Comparison of ENCODE assay signal across 9 mouse cellular contexts in genomic region chr6:30694209-30694608, GRCm38 (mm10). TPM values are rescaled to one million over a fixed set of nuclear protein-coding genes. Genes with fewer than 3 reads are reported as not detected.
DNase-seq lines count a peak whose midpoint lies in the region; ATAC-seq and TF ChIP-seq lines count a peak whose summit lies in the region.
"Had no signal": no experiment of that assay in that cellular context is flagged by ENCODE, and none has a peak within 500 bp of the region (broad histone marks: within the 10 kb centered on the region; RNA-seq: fewer than 3 reads in every experiment).

No protein-coding gene starts in this region.

- 57% methylated on average over 6 of the region's 6 CpGs for WGBS in kidney, embryonic 16.5 days
- WGBS in hindbrain, embryonic 11.5 days = 42% methylated on average over 6 of the region's 6 CpGs
- WGBS in liver, postnatal 0 days (ENCODE audit: insufficient replicate concordance) = 58% methylated on average over 6 of the region's 6 CpGs

- TF ChIP-seq EP300 in liver, postnatal 0 days (IDR thresholded peaks at IDR 0.05; ENCODE audit: low read depth) = no peak

- no peaks in the 10 kb centered on the region for H3K9me3 ChIP-seq in kidney, embryonic 16.5 days (ENCODE audit: low read length)
- H3K9me3 ChIP-seq in hindbrain, embryonic 11.5 days (ENCODE audit: control insufficient read depth, low read length) = no peaks in the 10 kb centered on the region
- no peaks in the 10 kb centered on the region for H3K9me3 ChIP-seq in liver, postnatal 0 days (ENCODE audit: low read length)

- DNase-seq in kidney, adult 8-10 months = no peak
- DNase-seq in cerebellum, adult 11-12 months = peak; percentile 29
- peak; percentile 48 for DNase-seq in hindbrain, embryonic 11.5 days (ENCODE audit: low spot score)
- no peak for DNase-seq in liver, postnatal 0 days
- DNase-seq in MN1 (ENCODE audit: low spot score) = no peak
- no peak for DNase-seq in ovary, postnatal 36 days (ENCODE audit: low spot score)
- no peak for DNase-seq in adrenal gland, postnatal 10 days

- H3K27ac ChIP-seq in kidney, embryonic 16.5 days (ENCODE audit: low read length) = peak overlapping the region; percentile 94
- H3K27ac ChIP-seq in hindbrain, embryonic 11.5 days (ENCODE audit: low read depth, low read length) = no peak overlapping the region
- H3K27ac ChIP-seq in liver, postnatal 0 days (ENCODE audit: low read depth) = no peak overlapping the region

- H3K4me1 ChIP-seq in kidney, embryonic 16.5 days (ENCODE audit: insufficient read depth, low read length) = peaks cover 16% of the 10 kb centered on the region
- no peaks in the 10 kb centered on the region; the same call in 1 of the 2 replicates for H3K4me1 ChIP-seq in hindbrain, embryonic 11.5 days (replicated peaks; ENCODE audit: control insufficient read depth, insufficient read depth, low read length)
- peaks cover 9% of the 10 kb centered on the region for H3K4me1 ChIP-seq in liver, postnatal 0 days (ENCODE audit: insufficient read depth)

- peak overlapping the region; percentile 65 for H3K4me2 ChIP-seq in kidney, embryonic 16.5 days (replicated peaks; ENCODE audit: low read depth, low read length)
- H3K4me2 ChIP-seq in hindbrain, embryonic 11.5 days (replicated peaks; ENCODE audit: low read depth, low read length) = peak overlapping the region; percentile 54; the same call in 1 of the 2 replicates
- H3K4me2 ChIP-seq in liver, postnatal 0 days (ENCODE audit: low read depth, low read length) = peak overlapping the region; percentile 96

- H3K36me3 ChIP-seq in kidney, embryonic 16.5 days (ENCODE audit: insufficient read depth, low read length) = no peaks in the 10 kb centered on the region
- H3K36me3 ChIP-seq in hindbrain, embryonic 11.5 days (ENCODE audit: control insufficient read depth, insufficient read depth, low read length) = no peaks in the 10 kb centered on the region
- H3K36me3 ChIP-seq in liver, postnatal 0 days (replicated peaks; ENCODE audit: insufficient read depth, low read length) = no peaks in the 10 kb centered on the region

- no peaks in the 10 kb centered on the region for H3K27me3 ChIP-seq in kidney, embryonic 16.5 days (ENCODE audit: insufficient read depth, low read length)
- H3K27me3 ChIP-seq in hindbrain, embryonic 11.5 days (ENCODE audit: control insufficient read depth, insufficient read depth, low read length) = no peaks in the 10 kb centered on the region
- H3K27me3 ChIP-seq in liver, postnatal 0 days (ENCODE audit: insufficient read depth, low read length) = no peaks in the 10 kb centered on the region

- no peak for TF ChIP-seq CTCF in liver, postnatal 0 days (IDR thresholded peaks at IDR 0.05; ENCODE audit: low read depth)

- H3K9ac ChIP-seq in kidney, embryonic 16.5 days (replicated peaks; ENCODE audit: low read length) = peak overlapping the region; percentile 56
- no peak overlapping the region for H3K9ac ChIP-seq in hindbrain, embryonic 11.5 days (ENCODE audit: low read depth, low read length)
- H3K9ac ChIP-seq in liver, postnatal 0 days (replicated peaks) = no peak overlapping the region; the same call in 1 of the 2 replicates

- H3K4me3 ChIP-seq in kidney, embryonic 16.5 days (ENCODE audit: low read length) = peak overlapping the region; percentile 61
- H3K4me3 ChIP-seq in hindbrain, embryonic 11.5 days (ENCODE audit: low read depth, low read length) = no peak overlapping the region
- peak overlapping the region; percentile 77 for H3K4me3 ChIP-seq in liver, postnatal 0 days (ENCODE audit: low read depth, low read length)

- no peak for ATAC-seq in kidney, embryonic 16.5 days (ENCODE audit: low FRiP score, low TSS enrichment)
- ATAC-seq in hindbrain, embryonic 11.5 days (ENCODE audit: low FRiP score) = peak; percentile 10; the same call in 1 of the 2 replicates
- ATAC-seq in liver, postnatal 0 days = no peak

RNA-seq across cellular contexts. Expression of gene Cep41, which starts 0.7 kb away (rescaled TPM):
- polyA plus RNA-seq in kidney, embryonic 16.5 days (2015; fragmentation: Nextera tagmentation; extraction: Ambion mirVana) = 20.6 and 21.6 TPM in 2 replicates
- polyA plus RNA-seq in hindbrain, embryonic 11.5 days (2014; fragmentation: Nextera tagmentation; extraction: Ambion mirVana) = 19.7 and 26.8 TPM in 2 replicates
- polyA plus RNA-seq in liver, postnatal 0 days (2015; fragmentation: Nextera tagmentation; extraction: Ambion mirVana) = 2.8 TPM in 2 replicates
- total RNA-seq in adrenal gland, postnatal 10 days (2021) = 1 to 10 TPM; 6.7 to 9.1 TPM

RNA-seq across cellular contexts. Expression of gene Mest, which starts 29.1 kb away (rescaled TPM):
- polyA plus RNA-seq in kidney, embryonic 16.5 days (2015; fragmentation: Nextera tagmentation; extraction: Ambion mirVana) = 2,098 and 2,228 TPM in 2 replicates
- 1,131 and 1,227 TPM in 2 replicates for polyA plus RNA-seq in hindbrain, embryonic 11.5 days (2014; fragmentation: Nextera tagmentation; extraction: Ambion mirVana)
- 117 and 119 TPM in 2 replicates for polyA plus RNA-seq in liver, postnatal 0 days (2015; fragmentation: Nextera tagmentation; extraction: Ambion mirVana)
- total RNA-seq in adrenal gland, postnatal 10 days (2021) = 100 to 1,000 TPM; 149 to 191 TPM

RNA-seq across cellular contexts. Expression of gene Cpa1, which starts 55.2 kb away (rescaled TPM):
- polyA plus RNA-seq in kidney, embryonic 16.5 days (2015; fragmentation: Nextera tagmentation; extraction: Ambion mirVana) = 1.8 and 2.4 TPM in 2 replicates
- 0.11 and 0.28 TPM in 2 replicates for polyA plus RNA-seq in hindbrain, embryonic 11.5 days (2014; fragmentation: Nextera tagmentation; extraction: Ambion mirVana)
- 0.15 and 2.7 TPM in 2 replicates for polyA plus RNA-seq in liver, postnatal 0 days (2015; fragmentation: Nextera tagmentation; extraction: Ambion mirVana)
- under 1 TPM in 1 of 2 experiments, not detected in 1; 0.36 TPM for total RNA-seq in adrenal gland, postnatal 10 days (2021)
- polyA plus RNA-seq: macrophage had no signal

Comparison
In these comparisons a context has a peak if more than half of its experiments do, and no peak if none do; other contexts are left out.
1. DNase-seq: peak in cerebellum, adult 11-12 months (single experiment) and hindbrain, embryonic 11.5 days (single experiment); none in kidney, adult 8-10 months (0 of 2), liver, postnatal 0 days (single experiment), MN1 (single experiment), ovary, postnatal 36 days (single experiment) and adrenal gland, postnatal 10 days (single experiment).
2. Peak in every context shown above with its lines, with median percentiles within 50 percentile points of each other: H3K4me2 ChIP-seq.